Mouse (Mus musculus): ENCODE data around the gene Smco2. TPM values are rescaled to one million over a fixed set of nuclear protein-coding genes. Genes with fewer than 3 reads are reported as not detected.
"Not testable (repeated sequence)": the region's sequence is repeated elsewhere in the genome, so short reads cannot be mapped to it uniquely, and the experiment has no call there.

The Smco2 gene
- polyA plus RNA-seq, 1 experiment from 2014 or later: not detected

GRCm38 (mm10) chr6:146863154-146863553, 13.2 kb downstream of the Smco2 start:
- WGBS: 93% methylated on average over 2 of the region's 2 CpGs
- ATAC-seq (ENCODE audit: insufficient number of reproducible peaks, low FRiP score, low TSS enrichment, low read depth): no peak

GRCm38 (mm10) chr6:146864370-146864769, 14.5 kb downstream of the Smco2 start:
- not testable (repeated sequence) for H3K27me3 ChIP-seq; H3K36me3 ChIP-seq; H3K27ac ChIP-seq; ATAC-seq (ENCODE audit: insufficient number of reproducible peaks, low FRiP score, low TSS enrichment, low read depth); H3K4me3 ChIP-seq; H3K9ac ChIP-seq; H3K9me3 ChIP-seq; H3K4me1 ChIP-seq; H3K4me2 ChIP-seq
- 81% methylated on average over 2 of the region's 5 CpGs for WGBS

More at GRCm38 (mm10) chr6:146863154-146863553, 13.2 kb downstream of the Smco2 start:
- H3K4me1 ChIP-seq: no peaks in the 10 kb centered on the region
- no peak overlapping the region for H3K4me2 ChIP-seq
- no peaks in the 10 kb centered on the region for H3K36me3 ChIP-seq
- H3K4me3 ChIP-seq: no peak overlapping the region
- H3K27ac ChIP-seq: no peak overlapping the region
- H3K27me3 ChIP-seq: no peaks in the 10 kb centered on the region
- no peaks in the 10 kb centered on the region for H3K9me3 ChIP-seq
- H3K9ac ChIP-seq: no peak overlapping the region

- 85% methylated on average over 4 of the region's 4 CpGs for WGBS
- ATAC-seq (ENCODE audit: insufficient number of reproducible peaks, low FRiP score, low TSS enrichment, low read depth): no peak
These were observed 15.8 kb downstream of the Smco2 start for GRCm38 (mm10) chr6:146865701-146866100.

GRCm38 (mm10) chr6:146871975-146872374, 22.1 kb downstream of the Smco2 start:
- WGBS: 91% methylated on average over 4 of the region's 4 CpGs
- H3K9ac ChIP-seq: no peak overlapping the region
- ATAC-seq (ENCODE audit: insufficient number of reproducible peaks, low FRiP score, low TSS enrichment, low read depth): no peak

More at GRCm38 (mm10) chr6:146865701-146866100, 15.8 kb downstream of the Smco2 start:
- no peak overlapping the region for H3K9ac ChIP-seq
- no peaks in the 10 kb centered on the region for H3K36me3 ChIP-seq
- H3K4me1 ChIP-seq: no peaks in the 10 kb centered on the region
- H3K9me3 ChIP-seq: no peaks in the 10 kb centered on the region
- no peak overlapping the region for H3K27ac ChIP-seq
- H3K27me3 ChIP-seq: no peaks in the 10 kb centered on the region
- H3K4me2 ChIP-seq: no peak overlapping the region
- no peak overlapping the region for H3K4me3 ChIP-seq

GRCm38 (mm10) chr6:146874415-146874814, 24.5 kb downstream of the Smco2 start:
- H3K9ac ChIP-seq: no peak overlapping the region
- H3K36me3 ChIP-seq: no peaks in the 10 kb centered on the region
- ATAC-seq (ENCODE audit: insufficient number of reproducible peaks, low FRiP score, low TSS enrichment, low read depth): no peak
- H3K4me1 ChIP-seq: 0 out of 2 replicates have a peak, but pooled peaks cover 5% of the 10 kb centered on the region
- H3K27ac ChIP-seq: no peak overlapping the region
- H3K4me3 ChIP-seq: no peak overlapping the region
- no peaks in the 10 kb centered on the region for H3K9me3 ChIP-seq
- 72% methylated on average over 6 of the region's 6 CpGs for WGBS
- H3K27me3 ChIP-seq: no peaks in the 10 kb centered on the region
- no peak overlapping the region for H3K4me2 ChIP-seq

More at GRCm38 (mm10) chr6:146871975-146872374, 22.1 kb downstream of the Smco2 start:
- no peaks in the 10 kb centered on the region for H3K36me3 ChIP-seq
- no peaks in the 10 kb centered on the region for H3K4me1 ChIP-seq
- H3K27ac ChIP-seq: no peak overlapping the region
- no peak overlapping the region for H3K4me3 ChIP-seq
- no peaks in the 10 kb centered on the region for H3K27me3 ChIP-seq
- H3K4me2 ChIP-seq: no peak overlapping the region
- no peaks in the 10 kb centered on the region for H3K9me3 ChIP-seq

GRCm38 (mm10) chr6:146876820-146877219, 26.9 kb downstream of the Smco2 start:
- no peak overlapping the region for H3K9ac ChIP-seq
- H3K4me2 ChIP-seq: no peak overlapping the region
- no peak overlapping the region for H3K27ac ChIP-seq
- no peaks in the 10 kb centered on the region for H3K36me3 ChIP-seq
- H3K4me3 ChIP-seq: no peak overlapping the region
- no peak for ATAC-seq (ENCODE audit: insufficient number of reproducible peaks, low FRiP score, low TSS enrichment, low read depth)
- no peaks in the 10 kb centered on the region for H3K9me3 ChIP-seq
- H3K4me1 ChIP-seq: 0 out of 2 replicates have a peak, but pooled peaks cover 5% of the 10 kb centered on the region
- WGBS: 84% methylated on average over 2 of the region's 2 CpGs
- H3K27me3 ChIP-seq: no peaks in the 10 kb centered on the region

GRCm38 (mm10) chr6:146877425-146878045, 27.6 kb downstream of the Smco2 start:
- Histone ChIP-seq H3K4me3 (no peak overlapping the region), H3K27me3 (no peaks in the 10 kb centered on the region), H3K9ac (no peak overlapping the region), H3K27ac (no peak overlapping the region), H3K36me3 (no peaks in the 10 kb centered on the region), H3K4me1 (0 out of 2 replicates have a peak, but pooled peaks cover 5% of the 10 kb centered on the region), H3K4me2 (no peak overlapping the region), H3K9me3 (no peaks in the 10 kb centered on the region)
- 83% methylated on average over 12 of the region's 12 CpGs for WGBS
- no peak for ATAC-seq (ENCODE audit: insufficient number of reproducible peaks, low FRiP score, low TSS enrichment, low read depth)

- 42% methylated on average over 10 of the region's 10 CpGs for WGBS
These were observed 29.0 kb downstream of the Smco2 start for GRCm38 (mm10) chr6:146878926-146879325.

GRCm38 (mm10) chr6:146879856-146880255, 30.0 kb downstream of the Smco2 start:
- no peaks in the 10 kb centered on the region for H3K27me3 ChIP-seq
- no peak overlapping the region for H3K9ac ChIP-seq
- no peak overlapping the region for H3K4me2 ChIP-seq
- ATAC-seq (ENCODE audit: insufficient number of reproducible peaks, low FRiP score, low TSS enrichment, low read depth): no peak
- WGBS: 80% methylated on average over 9 of the region's 9 CpGs
- no peak overlapping the region for H3K4me3 ChIP-seq
- H3K9me3 ChIP-seq: no peaks in the 10 kb centered on the region
- H3K36me3 ChIP-seq: no peaks in the 10 kb centered on the region
- H3K4me1 ChIP-seq: 0 out of 2 replicates have a peak, but pooled peaks cover 5% of the 10 kb centered on the region
- H3K27ac ChIP-seq: no peak overlapping the region

More at GRCm38 (mm10) chr6:146878926-146879325, 29.0 kb downstream of the Smco2 start:
- no peak overlapping the region for H3K9ac ChIP-seq
- ATAC-seq (ENCODE audit: insufficient number of reproducible peaks, low FRiP score, low TSS enrichment, low read depth): no peak
- H3K27ac ChIP-seq: no peak overlapping the region
- no peak overlapping the region for H3K4me2 ChIP-seq
- H3K36me3 ChIP-seq: no peaks in the 10 kb centered on the region
- 0 out of 2 replicates have a peak, but pooled peaks cover 5% of the 10 kb centered on the region for H3K4me1 ChIP-seq
- H3K27me3 ChIP-seq: no peaks in the 10 kb centered on the region
- H3K9me3 ChIP-seq: no peaks in the 10 kb centered on the region
- H3K4me3 ChIP-seq: no peak overlapping the region

- H3K4me3 ChIP-seq: no peak overlapping the region
- no peak overlapping the region for H3K9ac ChIP-seq
- no peak for ATAC-seq (ENCODE audit: insufficient number of reproducible peaks, low FRiP score, low TSS enrichment, low read depth)
- WGBS: 88% methylated on average over 4 of the region's 4 CpGs
- H3K4me1 ChIP-seq: 0 out of 2 replicates have a peak, but pooled peaks cover 5% of the 10 kb centered on the region
- H3K4me2 ChIP-seq: no peak overlapping the region
- no peaks in the 10 kb centered on the region for H3K27me3 ChIP-seq
- H3K9me3 ChIP-seq: no peaks in the 10 kb centered on the region
- H3K27ac ChIP-seq: no peak overlapping the region
- no peaks in the 10 kb centered on the region for H3K36me3 ChIP-seq
These were observed 30.4 kb downstream of the Smco2 start for GRCm38 (mm10) chr6:146880296-146880695.

GRCm38 (mm10) chr6:146881896-146882770, 32.2 kb downstream of the Smco2 start:
- no peak for ATAC-seq (ENCODE audit: insufficient number of reproducible peaks, low FRiP score, low TSS enrichment, low read depth)
- 48% methylated on average over 13 of the region's 13 CpGs for WGBS
- H3K4me3 ChIP-seq: no peak overlapping the region
- peaks cover 5% of the 10 kb centered on the region; the same call in 1 of the 2 replicates for H3K4me1 ChIP-seq
- no peak overlapping the region for H3K9ac ChIP-seq
- no peaks in the 10 kb centered on the region for H3K9me3 ChIP-seq
- no peaks in the 10 kb centered on the region for H3K36me3 ChIP-seq
- H3K27me3 ChIP-seq: no peaks in the 10 kb centered on the region
- H3K4me2 ChIP-seq: no peak overlapping the region
- no peak overlapping the region for H3K27ac ChIP-seq

GRCm38 (mm10) chr6:146883426-146883825, 33.5 kb downstream of the Smco2 start:
- Histone ChIP-seq H3K9ac (no peak overlapping the region), H3K4me2 (no peak overlapping the region), H3K27ac (no peak overlapping the region), H3K27me3 (no peaks in the 10 kb centered on the region), H3K4me1 (peaks cover 5% of the 10 kb centered on the region; the same call in 1 of the 2 replicates), H3K4me3 (no peak overlapping the region), H3K9me3 (no peaks in the 10 kb centered on the region), H3K36me3 (no peaks in the 10 kb centered on the region)
- no peak for ATAC-seq (ENCODE audit: insufficient number of reproducible peaks, low FRiP score, low TSS enrichment, low read depth)
- WGBS: 56% methylated on average over 2 of the region's 2 CpGs
